Mouse (Mus musculus): ENCODE measurements around the gene Six2. TPM values are rescaled to one million over a fixed set of nuclear protein-coding genes. Genes with fewer than 3 reads are reported as not detected.

Gene Six2
- polyA plus RNA-seq (2014; fragmentation: Nextera tagmentation; extraction: Ambion mirVana): 21.2 and 24.5 TPM in 2 replicates

- H3K9me3 ChIP-seq (ENCODE audit: control insufficient read depth, low read length): no peaks in the 10 kb centered on the region
- H3K27me3 ChIP-seq (ENCODE audit: control insufficient read depth, insufficient read depth, low read length): peaks cover 78% of the 10 kb centered on the region
- H3K36me3 ChIP-seq (ENCODE audit: control insufficient read depth, insufficient read depth, low read length): no peaks in the 10 kb centered on the region; the same call in 1 of the 2 replicates
- under 1% methylated on average over 54 of the region's 55 CpGs for WGBS
- H3K4me3 ChIP-seq (ENCODE audit: low read length): peak within 1 kb of the TSS; percentile 55
- peak within 1 kb of the TSS; percentile 78 for H3K9ac ChIP-seq (ENCODE audit: low read depth, low read length)
- H3K4me1 ChIP-seq (ENCODE audit: control insufficient read depth, insufficient read depth, low read length): peaks cover 7% of the 10 kb centered on the region; the same call in 1 of the 2 replicates
- peak within 1 kb of the TSS; percentile 75 for H3K4me2 ChIP-seq (replicated peaks; ENCODE audit: low read depth, low read length)
- peak within 1 kb of the TSS; percentile 82 for H3K27ac ChIP-seq (ENCODE audit: low read depth, low read length)
- ATAC-seq (ENCODE audit: low FRiP score, low TSS enrichment): peak; percentile 92
These were observed at the start of gene Six2 for GRCm38 (mm10) chr17:85688236-85688910. Gene Six2, minus strand, starts transcription at chr17:85688274.

GRCm38 (mm10) chr17:85737090-85737780 is 49.2 kb upstream of the Six2 start:
- peak; percentile 93 for ATAC-seq (ENCODE audit: low FRiP score, low TSS enrichment)
- Histone ChIP-seq H3K27me3 (ENCODE audit: control insufficient read depth, insufficient read depth, low read length) (no peaks in the 10 kb centered on the region), H3K4me2 (replicated peaks; ENCODE audit: low read depth, low read length) (no peak overlapping the region), H3K9ac (ENCODE audit: low read depth, low read length) (no peak overlapping the region), H3K27ac (ENCODE audit: low read depth, low read length) (no peak overlapping the region), H3K4me1 (ENCODE audit: control insufficient read depth, insufficient read depth, low read length) (peaks cover 4% of the 10 kb centered on the region; the same call in 1 of the 2 replicates), H3K4me3 (ENCODE audit: low read length) (no peak overlapping the region), H3K9me3 (ENCODE audit: control insufficient read depth, low read length) (no peaks in the 10 kb centered on the region), H3K36me3 (ENCODE audit: control insufficient read depth, insufficient read depth, low read length) (no peaks in the 10 kb centered on the region)
- 29% methylated on average over 17 of the region's 19 CpGs for WGBS

GRCm38 (mm10) chr17:85731329-85731728 is 43.3 kb upstream of the Six2 start:
- Histone ChIP-seq H3K9me3 (ENCODE audit: control insufficient read depth, low read length) (no peaks in the 10 kb centered on the region), H3K36me3 (ENCODE audit: control insufficient read depth, insufficient read depth, low read length) (no peaks in the 10 kb centered on the region), H3K4me3 (ENCODE audit: low read length) (no peak overlapping the region), H3K27ac (ENCODE audit: low read depth, low read length) (no peak overlapping the region), H3K4me1 (ENCODE audit: control insufficient read depth, insufficient read depth, low read length) (no peaks in the 10 kb centered on the region), H3K27me3 (ENCODE audit: control insufficient read depth, insufficient read depth, low read length) (no peaks in the 10 kb centered on the region), H3K9ac (ENCODE audit: low read depth, low read length) (no peak overlapping the region), H3K4me2 (replicated peaks; ENCODE audit: low read depth, low read length) (no peak overlapping the region)
- ATAC-seq (ENCODE audit: low FRiP score, low TSS enrichment): no peak
- WGBS: 89% methylated on average over 4 of the region's 5 CpGs

GRCm38 (mm10) chr17:85730231-85731015 is 42.3 kb upstream of the Six2 start:
- Histone ChIP-seq H3K4me1 (ENCODE audit: control insufficient read depth, insufficient read depth, low read length) (no peaks in the 10 kb centered on the region), H3K4me2 (replicated peaks; ENCODE audit: low read depth, low read length) (no peak overlapping the region), H3K4me3 (ENCODE audit: low read length) (no peak overlapping the region), H3K9me3 (ENCODE audit: control insufficient read depth, low read length) (no peaks in the 10 kb centered on the region), H3K36me3 (ENCODE audit: control insufficient read depth, insufficient read depth, low read length) (no peaks in the 10 kb centered on the region), H3K27me3 (ENCODE audit: control insufficient read depth, insufficient read depth, low read length) (no peaks in the 10 kb centered on the region), H3K9ac (ENCODE audit: low read depth, low read length) (no peak overlapping the region), H3K27ac (ENCODE audit: low read depth, low read length) (no peak overlapping the region)
- 83% methylated on average over 12 of the region's 12 CpGs for WGBS
- ATAC-seq (ENCODE audit: low FRiP score, low TSS enrichment): no peak

- Histone ChIP-seq H3K4me2 (replicated peaks; ENCODE audit: low read depth, low read length) (no peak overlapping the region), H3K4me1 (ENCODE audit: control insufficient read depth, insufficient read depth, low read length) (no peaks in the 10 kb centered on the region), H3K27me3 (ENCODE audit: control insufficient read depth, insufficient read depth, low read length) (no peaks in the 10 kb centered on the region), H3K27ac (ENCODE audit: low read depth, low read length) (no peak overlapping the region), H3K4me3 (ENCODE audit: low read length) (no peak overlapping the region), H3K36me3 (ENCODE audit: control insufficient read depth, insufficient read depth, low read length) (no peaks in the 10 kb centered on the region), H3K9me3 (ENCODE audit: control insufficient read depth, low read length) (no peaks in the 10 kb centered on the region), H3K9ac (ENCODE audit: low read depth, low read length) (no peak overlapping the region)
- no peak for ATAC-seq (ENCODE audit: low FRiP score, low TSS enrichment)
- WGBS: 94% methylated on average over 5 of the region's 5 CpGs
These were observed 40.1 kb upstream of the Six2 start for GRCm38 (mm10) chr17:85728071-85728718.

GRCm38 (mm10) chr17:85725988-85726387 is 37.9 kb upstream of the Six2 start:
- no peaks in the 10 kb centered on the region for H3K4me1 ChIP-seq (ENCODE audit: control insufficient read depth, insufficient read depth, low read length)
- ATAC-seq (ENCODE audit: low FRiP score, low TSS enrichment): no peak
- H3K27ac ChIP-seq (ENCODE audit: low read depth, low read length): no peak overlapping the region
- WGBS: 84% methylated on average over 9 of the region's 9 CpGs
- no peaks in the 10 kb centered on the region for H3K36me3 ChIP-seq (ENCODE audit: control insufficient read depth, insufficient read depth, low read length)
- no peak overlapping the region for H3K4me3 ChIP-seq (ENCODE audit: low read length)
- H3K9ac ChIP-seq (ENCODE audit: low read depth, low read length): no peak overlapping the region
- H3K4me2 ChIP-seq (replicated peaks; ENCODE audit: low read depth, low read length): no peak overlapping the region
- no peaks in the 10 kb centered on the region for H3K27me3 ChIP-seq (ENCODE audit: control insufficient read depth, insufficient read depth, low read length)
- H3K9me3 ChIP-seq (ENCODE audit: control insufficient read depth, low read length): no peaks in the 10 kb centered on the region

GRCm38 (mm10) chr17:85723166-85723565 is 35.1 kb upstream of the Six2 start:
- no peak overlapping the region for H3K4me3 ChIP-seq (ENCODE audit: low read length)
- no peak overlapping the region for H3K9ac ChIP-seq (ENCODE audit: low read depth, low read length)
- ATAC-seq (ENCODE audit: low FRiP score, low TSS enrichment): no peak
- no peaks in the 10 kb centered on the region for H3K9me3 ChIP-seq (ENCODE audit: control insufficient read depth, low read length)
- H3K27me3 ChIP-seq (ENCODE audit: control insufficient read depth, insufficient read depth, low read length): no peaks in the 10 kb centered on the region
- WGBS: 77% methylated on average over 5 of the region's 5 CpGs
- H3K4me2 ChIP-seq (replicated peaks; ENCODE audit: low read depth, low read length): no peak overlapping the region
- H3K4me1 ChIP-seq (ENCODE audit: control insufficient read depth, insufficient read depth, low read length): no peaks in the 10 kb centered on the region
- H3K27ac ChIP-seq (ENCODE audit: low read depth, low read length): no peak overlapping the region
- H3K36me3 ChIP-seq (ENCODE audit: control insufficient read depth, insufficient read depth, low read length): no peaks in the 10 kb centered on the region

GRCm38 (mm10) chr17:85717266-85717665 is 29.2 kb upstream of the Six2 start:
- no peaks in the 10 kb centered on the region for H3K27me3 ChIP-seq (ENCODE audit: control insufficient read depth, insufficient read depth, low read length)
- H3K27ac ChIP-seq (ENCODE audit: low read depth, low read length): no peak overlapping the region; the same call in 1 of the 2 replicates
- no peak for ATAC-seq (ENCODE audit: low FRiP score, low TSS enrichment)
- H3K4me1 ChIP-seq (ENCODE audit: control insufficient read depth, insufficient read depth, low read length): no peaks in the 10 kb centered on the region
- H3K9ac ChIP-seq (ENCODE audit: low read depth, low read length): no peak overlapping the region
- WGBS: 60% methylated on average over 7 of the region's 7 CpGs
- no peaks in the 10 kb centered on the region for H3K9me3 ChIP-seq (ENCODE audit: control insufficient read depth, low read length)
- no peak overlapping the region for H3K4me2 ChIP-seq (replicated peaks; ENCODE audit: low read depth, low read length)
- no peak overlapping the region for H3K4me3 ChIP-seq (ENCODE audit: low read length)
- H3K36me3 ChIP-seq (ENCODE audit: control insufficient read depth, insufficient read depth, low read length): no peaks in the 10 kb centered on the region

Measured in kidney, embryonic 14.5 days (tissue).